Mouse (Mus musculus): ENCODE results near the gene Gpatch2l. TPM values are rescaled to one million over a fixed set of nuclear protein-coding genes. Genes with fewer than 3 reads are reported as not detected.

Gpatch2l gene
- polyA plus RNA-seq, 1 experiment from 2014 or later = 24.4 TPM

GRCm38 (mm10) chr12:86336887-86337286 lies 95.2 kb downstream of the Gpatch2l start:
- Histone ChIP-seq H3K4me1 (ENCODE audit: control insufficient read depth, insufficient read depth, low read depth, low read length) (0 out of 2 replicates have a peak, but pooled peaks cover 3% of the 10 kb centered on the region), H3K4me2 (ENCODE audit: low read length) (no peak overlapping the region), H3K4me3 (ENCODE audit: low read length) (no peak overlapping the region), H3K36me3 (ENCODE audit: control insufficient read depth, insufficient read depth, low read length) (no peaks in the 10 kb centered on the region), H3K9ac (ENCODE audit: low read depth, low read length) (no peak overlapping the region), H3K27ac (ENCODE audit: low read depth, low read length) (no peak overlapping the region), H3K9me3 (ENCODE audit: control insufficient read depth, low read length) (no peaks in the 10 kb centered on the region), H3K27me3 (replicated peaks; ENCODE audit: control insufficient read depth, insufficient read depth, low read length) (no peaks in the 10 kb centered on the region)
- 24% methylated on average over 7 of the region's 7 CpGs for WGBS
- no peak for ATAC-seq

Other genes starting within 250 kb of the Gpatch2l start
- gene Tgfb3, start 162.8 kb upstream of the Gpatch2l start, polyA plus RNA-seq (2015; fragmentation: Nextera tagmentation; extraction: Ambion mirVana) = 5.1 and 7.6 TPM in 2 replicates
- gene Ift43, start 159.3 kb upstream of the Gpatch2l start, polyA plus RNA-seq (2015; fragmentation: Nextera tagmentation; extraction: Ambion mirVana) = 43.0 and 43.3 TPM in 2 replicates
- gene Esrrb, start 119.3 kb downstream of the Gpatch2l start, polyA plus RNA-seq (2015; fragmentation: Nextera tagmentation; extraction: Ambion mirVana) = 5.2 and 7.0 TPM in 2 replicates

All from hindbrain, embryonic 16.5 days (tissue).